Mouse (Mus musculus): ENCODE data around the gene Zfp280d.
"Not testable (repeated sequence)": the region's sequence is repeated elsewhere in the genome, so short reads cannot be mapped to it uniquely, and the experiment has no call there.

Zfp280d gene

GRCm38 (mm10) chr9:72372359-72372758 lies 97.7 kb downstream of the Zfp280d start:
- no peak for DNase-seq (ENCODE audit: low read depth, low spot score)

- no peak for DNase-seq (ENCODE audit: low read depth, low spot score)
Measured at GRCm38 (mm10) chr9:72374074-72374473, 99.4 kb downstream of the Zfp280d start.

- DNase-seq (ENCODE audit: low read depth, low spot score): no peak
Measured at GRCm38 (mm10) chr9:72374996-72375395, 100.3 kb downstream of the Zfp280d start.

GRCm38 (mm10) chr9:72375639-72376038 lies 101.0 kb downstream of the Zfp280d start:
- no peak for DNase-seq (ENCODE audit: low read depth, low spot score)

GRCm38 (mm10) chr9:72385786-72386185 lies 111.1 kb downstream of the Zfp280d start:
- no peak for DNase-seq (ENCODE audit: low read depth, low spot score)

GRCm38 (mm10) chr9:72388934-72389333 lies 114.3 kb downstream of the Zfp280d start:
- DNase-seq (ENCODE audit: low read depth, low spot score): no peak

GRCm38 (mm10) chr9:72389431-72390002 lies 114.9 kb downstream of the Zfp280d start:
- DNase-seq (ENCODE audit: low read depth, low spot score): no peak

- no peak for DNase-seq (ENCODE audit: low read depth, low spot score)
Measured at GRCm38 (mm10) chr9:72390321-72391077, 115.8 kb downstream of the Zfp280d start.

- DNase-seq (ENCODE audit: low read depth, low spot score): no peak
Measured at GRCm38 (mm10) chr9:72392686-72393085, 118.0 kb downstream of the Zfp280d start.

- no peak for DNase-seq (ENCODE audit: low read depth, low spot score)
Measured at GRCm38 (mm10) chr9:72393238-72393637, 118.6 kb downstream of the Zfp280d start.

- DNase-seq (ENCODE audit: low read depth, low spot score): no peak
Measured at GRCm38 (mm10) chr9:72393869-72394341, 119.2 kb downstream of the Zfp280d start.

GRCm38 (mm10) chr9:72400121-72400520 lies 125.5 kb downstream of the Zfp280d start:
- no peak for DNase-seq (ENCODE audit: low read depth, low spot score)

GRCm38 (mm10) chr9:72401769-72402168 lies 127.1 kb downstream of the Zfp280d start:
- DNase-seq (ENCODE audit: low read depth, low spot score): not testable (repeated sequence)

GRCm38 (mm10) chr9:72403421-72403820 lies 128.8 kb downstream of the Zfp280d start:
- DNase-seq (ENCODE audit: low read depth, low spot score): no peak

GRCm38 (mm10) chr9:72404446-72404845 lies 129.8 kb downstream of the Zfp280d start:
- no peak for DNase-seq (ENCODE audit: low read depth, low spot score)

- no peak for DNase-seq (ENCODE audit: low read depth, low spot score)
Measured at GRCm38 (mm10) chr9:72404934-72405333, 130.3 kb downstream of the Zfp280d start.

GRCm38 (mm10) chr9:72405882-72406638 lies 131.4 kb downstream of the Zfp280d start:
- no peak for DNase-seq (ENCODE audit: low read depth, low spot score)

GRCm38 (mm10) chr9:72408131-72408586 lies 133.5 kb downstream of the Zfp280d start:
- DNase-seq (ENCODE audit: low read depth, low spot score): peak; percentile 83

- no peak for DNase-seq (ENCODE audit: low read depth, low spot score)
Measured at GRCm38 (mm10) chr9:72409381-72410225, 134.9 kb downstream of the Zfp280d start.

- DNase-seq (ENCODE audit: low read depth, low spot score): no peak
Measured at GRCm38 (mm10) chr9:72411746-72412145, 137.1 kb downstream of the Zfp280d start.

All from forelimb bud, embryonic 11.5 days (tissue).